Mouse (Mus musculus): ENCODE data around the gene Rras2. TPM values are rescaled to one million over a fixed set of nuclear protein-coding genes. Genes with fewer than 3 reads are reported as not detected.

Rras2 gene
- polyA plus RNA-seq, 1 experiment from 2014 or later, result 13.7 TPM

DNA sequence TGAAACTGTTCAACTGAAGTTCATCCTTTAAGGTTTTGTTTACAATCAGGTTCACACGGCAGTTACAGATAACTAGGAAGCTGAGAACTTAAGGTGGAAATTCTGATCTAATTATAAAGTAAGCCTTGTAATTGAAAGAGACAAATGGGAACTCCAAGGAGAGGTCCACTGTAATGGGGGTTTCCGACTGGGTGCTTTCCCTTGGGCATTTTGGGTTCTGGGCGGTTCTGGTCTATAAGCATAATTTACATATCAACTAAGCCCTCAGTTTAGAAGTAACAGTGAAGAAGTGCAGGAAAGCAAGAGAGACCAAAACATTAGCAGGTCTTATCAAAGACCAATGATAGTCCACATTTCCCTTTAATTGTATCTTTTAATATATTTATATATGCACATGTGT, 33.8 kb downstream of the Rras2 start:
- no peak for ATAC-seq
- H3K4me1 ChIP-seq, result peaks cover 74% of the 10 kb centered on the region
- 68% methylated on average over 3 of the region's 3 CpGs for WGBS (ENCODE audit: insufficient replicate concordance)

DNA sequence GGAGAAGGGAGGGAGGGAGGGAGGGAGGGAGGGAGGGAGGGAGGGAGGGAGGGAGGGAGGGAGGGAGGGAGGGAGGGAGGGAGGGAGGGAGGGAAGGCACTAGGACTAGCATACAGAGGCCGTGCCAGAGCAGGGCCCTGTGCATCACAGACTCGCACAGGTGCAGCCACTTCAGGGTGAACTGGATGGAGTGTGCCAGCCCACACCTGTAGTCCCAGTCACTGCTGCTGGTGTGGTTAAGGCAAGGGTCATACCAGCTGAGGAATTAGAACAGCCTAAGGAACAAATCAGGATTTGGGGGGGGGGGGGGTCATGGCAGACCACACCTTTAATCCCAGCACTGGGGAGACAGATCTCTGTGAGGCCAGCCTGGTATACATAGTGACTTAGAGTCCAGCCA, 34.5 kb downstream of the Rras2 start:
- 56% methylated on average over 2 of the region's 2 CpGs for WGBS (ENCODE audit: insufficient replicate concordance)
- Histone ChIP-seq H3K27me3 (replicated peaks) (no peaks in the 10 kb centered on the region), H3K9me3 (replicated peaks) (no peaks in the 10 kb centered on the region), H3K4me2 (no peak overlapping the region), H3K27ac (no peak overlapping the region), H3K4me3 (no peak overlapping the region), H3K9ac (no peak overlapping the region), H3K36me3 (no peaks in the 10 kb centered on the region), H3K4me1 (peaks cover 70% of the 10 kb centered on the region)
- ATAC-seq, result no peak

More for the DNA sequence above, 33.8 kb downstream of the Rras2 start:
- Histone ChIP-seq H3K4me2 (no peak overlapping the region), H3K27me3 (replicated peaks) (no peaks in the 10 kb centered on the region), H3K9me3 (replicated peaks) (no peaks in the 10 kb centered on the region), H3K9ac (no peak overlapping the region), H3K27ac (no peak overlapping the region), H3K4me3 (no peak overlapping the region), H3K36me3 (no peaks in the 10 kb centered on the region)

DNA sequence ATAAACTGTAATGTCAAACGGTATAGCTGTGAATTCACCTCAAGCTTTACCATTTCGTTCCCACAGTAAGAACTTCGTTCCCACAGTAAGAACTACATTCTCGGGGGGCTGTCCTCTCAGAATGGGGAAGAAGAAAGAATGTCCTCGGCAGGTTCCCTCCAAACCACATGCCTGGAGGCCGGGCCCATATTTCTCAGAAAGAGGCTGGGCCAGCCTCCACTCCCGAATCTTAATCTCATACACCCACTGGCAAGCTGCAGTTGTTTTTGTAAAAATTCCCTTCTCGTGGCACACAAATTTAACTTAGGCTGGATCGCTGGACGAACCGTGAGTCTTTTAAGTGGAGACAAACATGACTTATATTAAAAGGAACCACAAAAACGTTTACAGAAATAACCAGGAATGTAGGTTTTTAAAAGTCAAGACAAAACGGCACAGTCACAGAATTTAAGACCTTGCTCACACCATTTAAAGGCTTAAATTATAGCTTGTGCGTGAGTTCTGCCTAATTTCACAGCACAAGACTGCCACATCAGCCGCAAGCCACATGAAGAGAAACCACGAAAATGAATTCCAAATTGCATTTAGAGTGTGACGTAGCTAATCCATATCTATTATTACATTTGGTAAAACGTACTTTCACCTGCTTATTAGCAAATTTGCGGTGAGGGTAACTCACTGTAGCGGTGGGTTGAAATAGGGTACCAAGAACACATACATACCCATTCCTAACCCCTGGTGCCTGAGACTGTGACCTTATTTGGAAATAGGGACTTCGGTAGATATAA, 35.8 kb downstream of the Rras2 start:
- peaks cover 58% of the 10 kb centered on the region for H3K4me1 ChIP-seq
- ATAC-seq, result no peak
- no peaks in the 10 kb centered on the region for H3K36me3 ChIP-seq
- no peaks in the 10 kb centered on the region for H3K27me3 ChIP-seq (replicated peaks)
- peak overlapping the region; percentile 14; the same call in 1 of the 2 replicates for H3K27ac ChIP-seq
- H3K4me3 ChIP-seq, result no peak overlapping the region
- H3K9me3 ChIP-seq (replicated peaks), result no peaks in the 10 kb centered on the region
- no peak overlapping the region for H3K4me2 ChIP-seq
- 55% methylated on average over 21 of the region's 21 CpGs for WGBS (ENCODE audit: insufficient replicate concordance)
- no peak overlapping the region for H3K9ac ChIP-seq

DNA sequence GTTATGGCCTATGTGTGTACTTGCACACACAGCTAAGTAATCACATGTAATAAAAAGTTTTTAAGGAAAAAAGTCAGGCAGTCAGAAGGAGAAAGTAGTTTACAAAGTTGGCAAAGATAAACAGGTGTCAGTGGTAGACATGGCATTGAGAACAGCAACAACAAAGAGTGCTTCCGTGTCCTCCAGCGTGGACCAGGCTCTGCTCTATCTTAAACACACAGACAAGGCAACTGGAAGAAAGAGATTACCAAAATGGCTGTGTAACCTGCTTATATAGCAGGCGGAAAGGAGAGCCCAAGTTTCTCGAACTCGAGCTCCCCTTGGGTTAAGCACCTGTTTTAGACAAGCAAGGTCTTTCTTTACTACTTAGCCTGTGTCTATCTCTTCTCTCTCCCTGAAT, 37.3 kb downstream of the Rras2 start:
- H3K9ac ChIP-seq, result no peak overlapping the region
- H3K27me3 ChIP-seq (replicated peaks), result no peaks in the 10 kb centered on the region
- WGBS (ENCODE audit: insufficient replicate concordance), result 47% methylated on average over 5 of the region's 5 CpGs
- H3K4me1 ChIP-seq, result peaks cover 46% of the 10 kb centered on the region
- no peaks in the 10 kb centered on the region for H3K9me3 ChIP-seq (replicated peaks)
- no peaks in the 10 kb centered on the region for H3K36me3 ChIP-seq
- peak; percentile 87 for ATAC-seq
- H3K27ac ChIP-seq, result peak overlapping the region; percentile 47; the same call in 1 of the 2 replicates
- no peak overlapping the region for H3K4me3 ChIP-seq
- 0 out of 2 replicates have a peak overlapping the region, but pooled peaks have one; percentile 19 for H3K4me2 ChIP-seq

GRCm38 (mm10) chr7:114079343-114079742, 38.2 kb downstream of the Rras2 start:
- Histone ChIP-seq H3K9me3 (replicated peaks) (no peaks in the 10 kb centered on the region), H3K9ac (no peak overlapping the region), H3K4me1 (peaks cover 46% of the 10 kb centered on the region), H3K4me2 (no peak overlapping the region), H3K36me3 (no peaks in the 10 kb centered on the region), H3K27me3 (replicated peaks) (no peaks in the 10 kb centered on the region), H3K4me3 (no peak overlapping the region), H3K27ac (no peak overlapping the region)
- 81% methylated on average over 4 of the region's 4 CpGs for WGBS (ENCODE audit: insufficient replicate concordance)
- ATAC-seq, result no peak

DNA sequence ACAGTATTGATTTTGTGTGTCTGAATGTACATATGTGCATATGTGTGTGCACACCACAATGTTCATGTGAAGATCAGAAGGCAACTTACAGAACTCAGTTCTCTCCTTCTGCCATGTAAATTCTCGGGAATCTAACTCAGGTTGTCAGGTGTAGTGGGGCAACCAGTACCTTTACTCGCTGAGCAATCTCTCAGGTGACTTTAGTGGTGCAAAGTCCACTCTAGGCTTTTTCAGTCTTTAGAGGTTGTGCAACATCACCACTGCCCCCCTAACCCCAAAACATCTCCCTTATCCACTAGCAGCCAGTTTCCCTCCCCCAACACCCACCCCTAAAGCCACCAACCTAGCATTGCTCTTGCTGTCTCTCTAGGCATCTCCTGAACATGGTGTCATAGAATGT, 43.0 kb downstream of the Rras2 start:
- no peak overlapping the region for H3K4me2 ChIP-seq
- no peaks in the 10 kb centered on the region for H3K27me3 ChIP-seq (replicated peaks)
- no peak overlapping the region; the same call in 1 of the 2 replicates for H3K27ac ChIP-seq
- H3K4me3 ChIP-seq, result no peak overlapping the region
- H3K36me3 ChIP-seq, result no peaks in the 10 kb centered on the region
- 67% methylated on average over 2 of the region's 2 CpGs for WGBS (ENCODE audit: insufficient replicate concordance)
- H3K4me1 ChIP-seq, result peaks cover 19% of the 10 kb centered on the region
- H3K9ac ChIP-seq, result no peak overlapping the region
- no peaks in the 10 kb centered on the region for H3K9me3 ChIP-seq (replicated peaks)
- ATAC-seq, result no peak

DNA sequence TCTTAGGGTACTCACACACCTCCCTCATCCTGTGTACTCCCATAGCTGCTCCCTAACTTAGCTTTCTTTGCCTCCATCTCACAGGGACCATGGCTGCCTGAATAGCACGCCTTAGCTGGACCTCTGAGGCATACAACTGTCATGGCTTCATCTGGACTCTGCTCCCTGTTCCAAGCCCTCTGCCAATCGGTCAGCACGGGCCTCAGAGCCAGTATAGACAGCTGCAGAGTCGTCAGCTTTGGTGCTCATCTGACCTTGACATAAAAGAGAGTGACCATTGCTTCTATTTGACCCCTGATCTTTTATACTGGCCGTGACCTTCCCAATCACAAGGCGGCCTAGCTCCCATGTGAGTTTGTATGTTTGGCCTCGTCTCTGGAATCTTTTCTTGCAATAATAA, 43.4 kb downstream of the Rras2 start:
- Histone ChIP-seq H3K9me3 (replicated peaks) (no peaks in the 10 kb centered on the region), H3K4me2 (no peak overlapping the region), H3K27ac (peak overlapping the region; percentile 39; the same call in 1 of the 2 replicates), H3K36me3 (no peaks in the 10 kb centered on the region), H3K9ac (no peak overlapping the region), H3K4me3 (no peak overlapping the region), H3K4me1 (peaks cover 15% of the 10 kb centered on the region), H3K27me3 (replicated peaks) (no peaks in the 10 kb centered on the region)
- ATAC-seq, result peak; percentile 52; the same call in 1 of the 2 replicates
- 63% methylated on average over 7 of the region's 7 CpGs for WGBS (ENCODE audit: insufficient replicate concordance)

GRCm38 (mm10) chr7:114071851-114072616, 45.5 kb downstream of the Rras2 start:
- Histone ChIP-seq H3K27me3 (replicated peaks) (no peaks in the 10 kb centered on the region), H3K36me3 (no peaks in the 10 kb centered on the region), H3K27ac (peak overlapping the region; percentile 25; the same call in 1 of the 2 replicates), H3K9me3 (replicated peaks) (no peaks in the 10 kb centered on the region), H3K4me2 (0 out of 2 replicates have a peak overlapping the region, but pooled peaks have one; percentile 6), H3K4me3 (no peak overlapping the region), H3K4me1 (peaks cover 14% of the 10 kb centered on the region), H3K9ac (no peak overlapping the region)
- no peak for ATAC-seq
- WGBS (ENCODE audit: insufficient replicate concordance), result 45% methylated on average over 13 of the region's 13 CpGs

DNA sequence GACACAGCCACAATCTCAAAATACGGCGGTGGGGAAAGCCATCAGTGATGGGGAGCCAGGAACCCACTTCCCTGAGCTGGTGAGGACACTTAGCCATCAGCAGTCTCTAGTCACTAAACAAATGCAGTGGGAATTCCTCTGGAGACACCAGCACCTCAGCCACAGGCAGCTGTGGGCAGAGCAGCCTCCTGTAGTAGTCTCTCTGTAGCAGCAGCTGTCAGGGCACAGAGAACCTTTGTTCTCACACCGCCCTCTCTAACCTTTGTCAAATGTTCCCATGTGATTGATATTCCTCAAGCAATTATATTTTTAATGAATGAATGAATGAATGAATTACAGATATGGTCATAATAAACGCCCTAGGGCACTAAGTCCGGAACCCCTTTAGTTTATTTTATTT, 46.2 kb downstream of the Rras2 start:
- Histone ChIP-seq H3K9ac (no peak overlapping the region), H3K4me3 (no peak overlapping the region), H3K27ac (no peak overlapping the region), H3K36me3 (no peaks in the 10 kb centered on the region), H3K9me3 (replicated peaks) (no peaks in the 10 kb centered on the region), H3K4me1 (peaks cover 18% of the 10 kb centered on the region), H3K4me2 (no peak overlapping the region), H3K27me3 (replicated peaks) (no peaks in the 10 kb centered on the region)
- WGBS (ENCODE audit: insufficient replicate concordance), result 82% methylated on average over 5 of the region's 5 CpGs
- no peak for ATAC-seq

DNA sequence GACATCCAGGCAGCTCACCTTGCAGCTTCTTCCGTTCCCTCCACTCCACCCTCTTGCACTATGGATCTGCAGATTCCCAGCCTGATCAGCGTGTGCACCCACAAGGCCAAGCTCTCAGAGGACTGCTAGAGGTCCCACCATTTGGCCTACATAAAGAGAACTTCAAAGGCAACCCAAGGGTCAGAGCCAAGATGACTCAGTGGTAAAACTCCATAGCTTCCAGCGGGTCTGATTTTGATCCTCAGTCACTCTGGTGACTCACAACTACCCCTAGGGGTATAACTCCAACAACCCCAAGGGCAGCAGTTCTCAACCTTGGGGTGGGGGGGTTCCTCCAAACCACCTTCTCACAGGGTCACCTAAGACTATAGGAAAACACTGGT, 47.1 kb downstream of the Rras2 start:
- H3K9ac ChIP-seq, result no peak overlapping the region
- WGBS (ENCODE audit: insufficient replicate concordance), result 79% methylated on average over 3 of the region's 3 CpGs
- H3K9me3 ChIP-seq (replicated peaks), result no peaks in the 10 kb centered on the region
- no peaks in the 10 kb centered on the region for H3K27me3 ChIP-seq (replicated peaks)
- no peak overlapping the region for H3K4me2 ChIP-seq
- peaks cover 27% of the 10 kb centered on the region for H3K4me1 ChIP-seq
- no peaks in the 10 kb centered on the region for H3K36me3 ChIP-seq
- no peak overlapping the region for H3K27ac ChIP-seq
- ATAC-seq, result no peak
- no peak overlapping the region for H3K4me3 ChIP-seq

GRCm38 (mm10) chr7:114069726-114070457, 47.7 kb downstream of the Rras2 start:
- Histone ChIP-seq H3K4me1 (peaks cover 33% of the 10 kb centered on the region), H3K27ac (no peak overlapping the region), H3K9me3 (replicated peaks) (no peaks in the 10 kb centered on the region), H3K9ac (no peak overlapping the region), H3K27me3 (replicated peaks) (no peaks in the 10 kb centered on the region), H3K4me2 (no peak overlapping the region), H3K4me3 (no peak overlapping the region), H3K36me3 (no peaks in the 10 kb centered on the region)
- no peak for ATAC-seq
- WGBS (ENCODE audit: insufficient replicate concordance), result 69% methylated on average over 11 of the region's 11 CpGs
